Mouse (Mus musculus) brain, adult 2 months (tissue): Measurements from ENCODE around the gene Yeats2.
"Not testable (repeated sequence)": the region's sequence is repeated elsewhere in the genome, so short reads cannot be mapped to it uniquely, and the experiment has no call there.

Source experiments
- DNase-seq: peaks from one replicate; pipeline ENCODE4 v3.0.0; 2011; ENCODE audit warnings: low read depth, low spot score

Yeats2 gene

GRCm38 (mm10) chr16:20140772-20141531, at the start of gene Yeats2:
Gene Yeats2, plus strand, starts transcription at chr16:20141063.
- peak; percentile 86 for DNase-seq

DNA sequence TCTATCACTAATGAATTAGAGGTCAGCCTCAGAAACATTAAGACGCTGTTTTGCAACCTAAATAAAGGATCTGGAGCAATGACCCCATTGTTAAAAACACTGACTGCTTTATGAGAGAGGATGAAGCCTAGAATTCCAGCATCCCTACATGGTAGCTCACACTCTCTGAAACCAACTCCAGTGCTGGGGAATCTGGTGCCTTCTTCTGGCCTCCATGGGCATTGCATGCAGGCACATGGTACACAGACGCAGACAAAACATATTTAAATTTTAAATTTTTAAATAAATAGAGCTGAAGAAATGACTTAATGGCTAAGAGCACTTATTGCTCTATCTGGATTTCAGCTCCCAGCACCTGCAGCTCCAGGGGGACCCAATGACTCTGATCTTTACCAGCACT, 44.9 kb upstream of the Yeats2 start:
- no peak for DNase-seq

DNA sequence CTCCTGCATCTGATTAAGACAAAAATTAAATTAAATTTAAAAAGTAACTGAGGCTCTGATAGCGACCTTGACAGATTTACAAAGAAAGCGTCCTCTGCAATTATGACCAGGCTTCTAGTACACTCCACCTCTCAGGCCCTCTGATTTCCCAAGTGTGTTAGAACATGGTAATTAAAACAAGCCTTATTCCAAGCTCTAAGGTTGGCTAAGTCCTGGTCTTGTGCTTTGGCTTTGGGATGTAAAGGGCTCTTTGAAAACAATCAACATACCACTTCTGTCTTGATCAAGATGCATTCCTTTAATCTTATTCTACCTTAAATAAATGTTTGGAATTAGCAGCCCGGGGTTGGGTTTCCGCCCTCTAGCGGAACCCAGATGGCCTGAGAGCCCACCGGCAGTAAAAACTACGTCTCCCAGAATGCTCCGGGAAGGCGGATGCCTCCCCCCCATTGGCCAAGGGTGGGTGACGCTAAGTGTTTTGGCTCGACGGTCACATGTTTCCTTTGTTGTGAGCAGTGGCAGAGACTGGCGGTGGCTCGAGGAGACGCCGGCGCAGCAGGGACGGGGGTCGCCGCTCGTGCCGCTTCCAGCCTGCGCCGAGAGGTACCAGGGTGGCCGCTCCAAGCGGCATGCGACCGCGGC, 43.7 kb upstream of the Yeats2 start, which contains the start of gene Klhl24:
Klhl24 (plus strand) TSS at position 474 of the 642 bp plus-strand sequence.
- peak; percentile 99 for DNase-seq

- peak; percentile 92 for DNase-seq
These were observed 43.0 kb upstream of the Yeats2 start for GRCm38 (mm10) chr16:20097711-20098374.

- DNase-seq = no peak
These were observed 42.5 kb upstream of the Yeats2 start for GRCm38 (mm10) chr16:20098375-20098727.

- no peak for DNase-seq
These were observed 41.8 kb upstream of the Yeats2 start for GRCm38 (mm10) chr16:20098866-20099629.

GRCm38 (mm10) chr16:20106996-20107395, 33.9 kb upstream of the Yeats2 start:
- peak; percentile 59 for DNase-seq

DNA sequence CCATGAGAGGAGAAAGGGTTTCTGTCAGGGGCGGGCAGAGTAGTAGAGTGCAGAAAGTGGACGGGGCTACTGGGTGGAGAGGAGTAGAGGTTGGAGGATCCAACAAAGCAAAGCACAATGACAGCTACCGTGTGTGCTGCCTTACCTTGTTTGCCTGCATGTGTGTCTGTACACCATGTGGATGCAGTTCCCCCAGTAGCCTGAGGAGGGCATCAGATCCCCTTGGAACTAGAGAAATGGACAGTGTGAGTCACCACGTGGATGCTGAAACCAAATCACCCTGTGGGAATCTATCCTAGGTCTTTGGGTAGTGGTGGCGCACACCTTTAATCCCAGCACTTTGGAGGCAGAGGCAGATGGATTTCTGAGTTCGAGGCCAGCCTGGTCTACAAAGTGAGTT, 31.9 kb upstream of the Yeats2 start:
- DNase-seq = no peak

DNA sequence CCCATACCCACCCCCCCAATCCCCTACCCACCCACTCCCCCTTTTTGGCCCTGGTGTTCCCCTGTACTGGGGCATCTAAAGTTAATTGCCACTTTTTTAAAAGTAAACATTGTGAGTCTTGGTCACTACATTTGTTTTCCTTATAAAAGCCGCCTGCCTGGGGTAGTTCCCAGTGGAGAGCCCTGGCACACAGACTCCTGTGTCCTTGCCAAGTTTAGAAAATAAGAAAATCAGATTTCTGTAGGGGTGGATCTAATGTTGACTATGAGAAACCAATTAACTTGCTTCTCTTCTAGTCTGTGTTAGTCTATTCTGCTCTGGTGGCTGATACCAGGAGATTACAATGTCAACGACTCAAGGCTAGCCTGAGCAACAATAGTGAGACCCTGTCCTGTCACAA, 28.2 kb upstream of the Yeats2 start:
- DNase-seq = no peak

- no peak for DNase-seq
These were observed 24.8 kb upstream of the Yeats2 start for GRCm38 (mm10) chr16:20116069-20116468.

- DNase-seq = not testable (repeated sequence)
These were observed 14.5 kb upstream of the Yeats2 start for GRCm38 (mm10) chr16:20126319-20126883.

- DNase-seq = no peak
These were observed 10.5 kb upstream of the Yeats2 start for GRCm38 (mm10) chr16:20130397-20130796.

GRCm38 (mm10) chr16:20144568-20144967, 3.7 kb downstream of the Yeats2 start:
- no peak for DNase-seq

- DNase-seq = no peak
These were observed 11.1 kb downstream of the Yeats2 start for GRCm38 (mm10) chr16:20151991-20152390.

DNA sequence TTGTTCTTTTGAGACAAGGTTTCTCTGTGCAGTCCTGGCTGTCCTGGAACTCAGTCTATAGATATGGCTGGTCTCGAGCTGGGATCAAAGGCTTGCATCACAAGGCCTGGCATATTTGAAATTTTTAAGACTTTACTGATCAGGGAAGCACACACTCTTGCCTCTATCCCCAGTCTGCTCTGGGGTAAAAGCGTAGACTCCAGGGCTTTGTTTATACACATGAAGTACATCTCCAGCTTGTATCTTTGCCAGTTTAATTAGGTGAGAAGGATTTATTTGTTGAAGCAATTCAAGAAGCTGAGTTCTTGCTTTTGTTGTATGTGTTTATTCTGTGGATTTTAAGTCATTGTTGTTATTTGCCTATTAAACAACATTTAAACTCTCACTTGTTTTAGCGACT, 12.9 kb downstream of the Yeats2 start:
- no peak for DNase-seq

DNA sequence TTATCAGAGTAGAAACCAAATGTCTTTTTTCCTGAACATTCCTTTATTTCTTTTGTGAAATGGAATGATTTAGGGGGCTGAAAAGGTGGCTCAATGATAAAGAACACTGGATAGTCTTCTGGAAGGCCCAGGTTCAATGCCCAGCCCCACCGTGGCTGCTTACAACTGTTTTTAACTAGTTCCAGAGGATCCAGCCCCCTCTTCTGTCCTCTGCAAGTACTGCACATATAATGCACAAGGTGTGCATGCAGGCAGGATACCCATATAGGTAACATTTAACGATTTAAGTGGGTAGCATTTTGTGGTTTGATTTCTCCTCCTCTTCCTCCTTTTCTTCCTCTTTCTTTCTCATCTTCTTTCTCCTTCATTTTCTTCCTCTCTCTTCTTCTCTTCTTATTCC, 19.3 kb downstream of the Yeats2 start:
- no peak for DNase-seq

- no peak for DNase-seq
These were observed 28.2 kb downstream of the Yeats2 start for GRCm38 (mm10) chr16:20169071-20169470.

DNA sequence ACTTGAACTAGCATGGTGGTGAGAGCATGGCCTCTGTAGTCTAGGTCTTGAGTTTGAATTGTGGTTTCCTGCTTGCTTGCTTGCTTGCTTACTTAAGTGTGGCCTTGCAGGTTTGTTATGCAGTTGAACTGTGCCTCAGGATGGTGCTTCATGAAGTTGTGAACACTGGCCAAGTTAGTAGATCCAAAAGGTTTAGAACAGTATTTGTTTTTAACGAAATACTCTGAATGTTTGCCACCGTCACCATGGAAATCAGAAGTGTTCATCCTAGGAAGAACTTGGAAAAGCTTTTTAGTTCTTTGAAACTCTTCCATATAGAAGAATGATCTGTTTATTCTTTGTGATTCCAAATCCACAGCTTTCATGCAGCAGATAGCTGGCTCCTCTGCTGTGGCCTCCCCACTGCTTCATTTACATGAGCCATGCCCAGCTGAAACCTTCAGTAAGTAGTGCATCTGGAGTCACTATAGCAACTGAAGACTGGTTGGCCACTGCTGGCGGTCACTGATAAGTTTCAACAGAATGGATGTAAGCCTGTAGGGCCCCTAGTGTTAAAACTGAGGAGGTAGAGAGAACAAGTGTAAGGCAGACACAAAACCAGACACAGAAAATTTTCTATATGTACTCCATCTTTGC, 28.7 kb downstream of the Yeats2 start:
- DNase-seq = peak; percentile 30

GRCm38 (mm10) chr16:20179406-20180175, 38.7 kb downstream of the Yeats2 start:
- no peak for DNase-seq

GRCm38 (mm10) chr16:20185368-20185767, 44.5 kb downstream of the Yeats2 start:
- DNase-seq = peak; percentile 66
